Mouse (Mus musculus): ENCODE measurements around the gene Fndc8.
A peak's percentile ranks its signal among the peaks of the same experiment; 100 is the strongest.

Fndc8 gene

GRCm38 (mm10) chr11:82891936-82892335 lies at the start of gene Fndc8:
Gene Fndc8 (plus strand): TSS chr11:82892124.
- DNase-seq = no peak

GRCm38 (mm10) chr11:82844771-82845414 lies 47.0 kb upstream of the Fndc8 start:
- DNase-seq = no peak

- DNase-seq = peak; percentile 26
Observed at GRCm38 (mm10) chr11:82845415-82846078, 46.4 kb upstream of the Fndc8 start.

- DNase-seq = no peak
Observed at GRCm38 (mm10) chr11:82846079-82846436, 45.9 kb upstream of the Fndc8 start.

GRCm38 (mm10) chr11:82846938-82847337 lies 45.0 kb upstream of the Fndc8 start:
- no peak for DNase-seq

GRCm38 (mm10) chr11:82847571-82848000 lies 44.3 kb upstream of the Fndc8 start:
- DNase-seq = no peak

- DNase-seq = no peak
Observed at GRCm38 (mm10) chr11:82850259-82850658, 41.7 kb upstream of the Fndc8 start.

- DNase-seq = no peak
Observed at GRCm38 (mm10) chr11:82852115-82852514, 39.8 kb upstream of the Fndc8 start.

- DNase-seq = no peak
Observed at GRCm38 (mm10) chr11:82852540-82852939, 39.4 kb upstream of the Fndc8 start.

GRCm38 (mm10) chr11:82852958-82853357 lies 39.0 kb upstream of the Fndc8 start:
- DNase-seq = no peak

- no peak for DNase-seq
Observed at GRCm38 (mm10) chr11:82854111-82854510, 37.8 kb upstream of the Fndc8 start.

- DNase-seq = no peak
Observed at GRCm38 (mm10) chr11:82855327-82855973, 36.5 kb upstream of the Fndc8 start.

- no peak for DNase-seq
Observed at GRCm38 (mm10) chr11:82856032-82856431, 35.9 kb upstream of the Fndc8 start.

- DNase-seq = no peak
Observed at GRCm38 (mm10) chr11:82857307-82857848, 34.5 kb upstream of the Fndc8 start.

- DNase-seq = no peak
Observed at GRCm38 (mm10) chr11:82860759-82861158, 31.2 kb upstream of the Fndc8 start.

GRCm38 (mm10) chr11:82861558-82861957 lies 30.4 kb upstream of the Fndc8 start:
- no peak for DNase-seq

GRCm38 (mm10) chr11:82862638-82863037 lies 29.3 kb upstream of the Fndc8 start:
- no peak for DNase-seq

- no peak for DNase-seq
Observed at GRCm38 (mm10) chr11:82863059-82863458, 28.9 kb upstream of the Fndc8 start.

GRCm38 (mm10) chr11:82863488-82863931 lies 28.4 kb upstream of the Fndc8 start:
- no peak for DNase-seq

- DNase-seq = no peak
Observed at GRCm38 (mm10) chr11:82865957-82866356, 26.0 kb upstream of the Fndc8 start.

GRCm38 (mm10) chr11:82866850-82867564 lies 24.9 kb upstream of the Fndc8 start:
- no peak for DNase-seq

- DNase-seq = no peak
Observed at GRCm38 (mm10) chr11:82867956-82868355, 24.0 kb upstream of the Fndc8 start.

- DNase-seq = peak; percentile 26
Observed at GRCm38 (mm10) chr11:82869506-82870172, 22.3 kb upstream of the Fndc8 start.

Measured in cerebellum, adult 9-10 months (tissue).